Mouse (Mus musculus) heart, embryonic 12.5 days (tissue): ENCODE data around the gene Gm29644. TPM values are rescaled to one million over a fixed set of nuclear protein-coding genes. Genes with fewer than 3 reads are reported as not detected.
"Not testable (repeated sequence)": the region's sequence is repeated elsewhere in the genome, so short reads cannot be mapped to it uniquely, and the experiment has no call there.

ENCODE experiments used
- ATAC-seq: fragments of 200-750 bp; cut with Nextera tagmentation; 2 replicates; pipeline ENCODE4 v1.8.0; 2017; ENCODE audit warnings: moderate TSS enrichment, moderate library complexity; ENCODE audit not compliant: insufficient number of reproducible peaks, low FRiP score
- H3K27ac ChIP-seq: fragments of 300-500 bp; sonication (generic); 2 replicates; pipeline ENCODE4 v1.5.1; 2016; ENCODE audit warnings: mild to moderate bottlenecking, moderate library complexity; ENCODE audit not compliant: poor library complexity, severe bottlenecking
- H3K27me3 ChIP-seq: fragments of 300-500 bp; sonication (generic); replicated peaks from 2 replicates; pipeline ENCODE4 v1.6.1; 2016; ENCODE audit warnings: mild to moderate bottlenecking, moderate library complexity
- H3K36me3 ChIP-seq: fragments of 300-500 bp; sonication (generic); 2 replicates; pipeline ENCODE4 v1.6.1; 2016; ENCODE audit warnings: mild to moderate bottlenecking, moderate library complexity
- H3K4me1 ChIP-seq: fragments of 300-500 bp; sonication (generic); replicated peaks from 2 replicates; pipeline ENCODE4 v1.6.1; 2016; ENCODE audit warnings: mild to moderate bottlenecking
- H3K4me2 ChIP-seq: fragments of 300-500 bp; sonication (generic); 2 replicates; pipeline ENCODE4 v1.6.1; 2016; ENCODE audit warnings: mild to moderate bottlenecking, moderate library complexity
- H3K4me3 ChIP-seq: fragments of 300-500 bp; sonication (generic); 2 replicates; pipeline ENCODE4 v1.5.1; 2016; ENCODE audit warnings: mild to moderate bottlenecking
- H3K9ac ChIP-seq: fragments of 300-500 bp; sonication (generic); 2 replicates; pipeline ENCODE4 v1.6.1; 2016; ENCODE audit warnings: mild to moderate bottlenecking, moderate library complexity
- H3K9me3 ChIP-seq: fragments of 300-500 bp; sonication (generic); replicated peaks from 2 replicates; pipeline ENCODE4 v1.6.1; 2016; ENCODE audit warnings: mild to moderate bottlenecking, moderate library complexity
- WGBS: fragments of 180-500 bp; shearing (Covaris S2); methylation state at CpG from one replicate; pipeline ENCODE4 v1.1.7; 2016; 5-methylcytosine and 5-hydroxymethylcytosine counted together
- polyA plus RNA-seq: library from polyadenylated mRNA; unstranded; fragments of >200 nt; fragmentation: Nextera tagmentation; extraction: Ambion mirVana; gene quantifications from 2 replicates; pipeline ENCODE4 v1.2.1, GENCODE M21; 2016

The Gm29644 gene
- not detected in 2 replicates for polyA plus RNA-seq

DNA sequence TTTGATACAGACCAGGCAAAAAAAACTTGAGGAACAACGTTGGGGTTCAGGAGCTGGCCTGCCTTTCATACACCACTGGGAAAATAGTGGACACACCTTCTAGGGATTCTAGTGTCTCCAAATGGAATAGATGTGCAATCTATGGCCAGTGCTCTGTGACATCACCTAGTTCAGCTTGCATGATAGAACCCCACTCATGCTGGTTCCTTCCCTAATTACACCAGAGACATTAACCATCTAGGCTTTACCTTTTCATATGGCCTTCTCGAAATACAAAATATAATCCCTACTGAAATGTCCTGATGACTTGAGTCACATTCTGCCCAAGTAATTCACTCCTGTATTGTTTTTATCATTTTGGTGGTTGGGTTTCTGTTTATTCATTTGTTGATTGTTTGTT lies at the start of gene Gm29644, which contains the start of gene Gm29423:
TSS of gene Gm29644 (minus strand) at position 157 of the 400 bp plus-strand sequence.
TSS of gene Gm29423 (minus strand) at position 101 of the 400 bp plus-strand sequence.
- H3K9ac ChIP-seq, H3K36me3 ChIP-seq, H3K9me3 ChIP-seq, H3K4me3 ChIP-seq, H3K4me1 ChIP-seq, ATAC-seq, H3K4me2 ChIP-seq, H3K27me3 ChIP-seq, H3K27ac ChIP-seq: not testable (repeated sequence)
- 60% methylated on average over 1 of the region's 2 CpGs for WGBS

DNA sequence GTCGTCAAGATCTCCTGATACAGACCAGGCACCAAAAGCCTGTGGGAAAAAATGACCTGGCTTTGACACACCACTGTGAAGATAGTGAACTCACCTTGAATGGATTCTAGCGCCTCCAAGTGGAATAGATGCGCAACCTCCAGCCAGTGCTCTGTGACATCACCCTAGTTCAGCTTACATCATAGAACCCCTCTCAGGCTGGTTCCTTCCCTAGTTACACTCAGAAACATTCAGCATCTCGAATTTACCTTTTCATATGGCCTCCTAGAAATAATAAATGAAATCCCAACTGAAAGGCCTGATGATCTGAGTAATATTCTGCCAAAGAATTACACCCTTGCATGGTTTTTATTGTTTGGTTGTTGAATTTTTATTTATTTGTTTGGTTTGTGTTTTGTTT lies 29.6 kb downstream of the Gm29644 start, which contains the start of gene Gm21118:
TSS of gene Gm21118 (minus strand) at position 101 of the 400 bp plus-strand sequence.
- not testable (repeated sequence) for H3K4me3 ChIP-seq, H3K9ac ChIP-seq, H3K27me3 ChIP-seq, H3K36me3 ChIP-seq, ATAC-seq, H3K4me1 ChIP-seq, H3K4me2 ChIP-seq, H3K9me3 ChIP-seq, H3K27ac ChIP-seq
- no CpG with 5 or more reads among the region's 4 CpGs for WGBS

Other genes with a start within 250 kb of the Gm29644 start
- not detected in 2 replicates for gene Gm21118, start 29.7 kb downstream of the Gm29644 start, polyA plus RNA-seq
- not detected in 2 replicates for gene Gm29423, start 56 bp downstream of the Gm29644 start, polyA plus RNA-seq
- not detected in 2 replicates for gene Gm20888, start 138.5 kb upstream of the Gm29644 start, polyA plus RNA-seq